Mouse (Mus musculus) small intestine, adult 2 months (tissue): ENCODE results near the gene Tcta. TPM values are rescaled to one million over a fixed set of nuclear protein-coding genes. Genes with fewer than 3 reads are reported as not detected.

Experiments
- H3K27ac ChIP-seq: fragments of 200-500 bp; 2 replicates; pipeline ENCODE4 v1.5.1; 2012; ENCODE audit warnings: low read depth, low read length, control low read depth, inconsistent platforms; ENCODE audit not compliant: insufficient read depth
- H3K27me3 ChIP-seq: fragments of 200-500 bp; 2 replicates; pipeline ENCODE4 v1.6.1; 2012; ENCODE audit warnings: mild to moderate bottlenecking, moderate library complexity, low read length, inconsistent platforms; ENCODE audit not compliant: control insufficient read depth, insufficient read depth
- H3K36me3 ChIP-seq: fragments of 200-500 bp; 2 replicates; pipeline ENCODE4 v1.6.1; 2012; ENCODE audit warnings: mild to moderate bottlenecking, low read length, control low read depth, inconsistent platforms; ENCODE audit not compliant: control insufficient read depth, insufficient read depth
- H3K4me1 ChIP-seq: fragments of 200-500 bp; 2 replicates; pipeline ENCODE4 v1.6.1; 2012; ENCODE audit warnings: low read length, inconsistent platforms, mixed read lengths; ENCODE audit not compliant: control insufficient read depth, insufficient read depth, insufficient read length
- H3K4me3 ChIP-seq: fragments of 200-500 bp; 2 replicates; pipeline ENCODE4 v1.5.1; 2012; ENCODE audit warnings: low read depth, mild to moderate bottlenecking, control low read depth, inconsistent platforms, low read length, moderate library complexity
- CTCF ChIP-seq: fragments of 200-500 bp; IDR thresholded peaks from 2 replicates; pipeline ENCODE4 v1.5.1; 2012; ENCODE audit warnings: low read depth, mild to moderate bottlenecking, control low read depth, inconsistent platforms, low read length, moderate library complexity, mixed read lengths; ENCODE audit not compliant: insufficient replicate concordance, insufficient read length; ENCODE audit errors: extremely low read depth
- POLR2A ChIP-seq: fragments of 200-500 bp; IDR thresholded peaks from 2 replicates; pipeline ENCODE4 v1.6.1; 2012; ENCODE audit warnings: low read depth, mild to moderate bottlenecking, control low read depth, inconsistent platforms, low read length, moderate library complexity
- WGBS: fragments of 180-500 bp; shearing (Covaris S2); methylation state at CpG from one replicate; pipeline ENCODE4 v1.1.7; 2018; 5-methylcytosine and 5-hydroxymethylcytosine counted together
- polyA plus RNA-seq: library from polyadenylated mRNA; depleted of rRNA; stranded (reverse); fragments of >200 nt; gene quantifications from 2 replicates; pipeline ENCODE4 v1.2.3, GENCODE M21; 2012; rRNA removed

The Tcta gene
- polyA plus RNA-seq, 1 experiment: 36.7 TPM

GRCm38 (mm10) chr9:108260526-108260925 lies 45.4 kb downstream of the Tcta start:
- H3K27me3 ChIP-seq: no peaks in the 10 kb centered on the region
- H3K36me3 ChIP-seq: no peaks in the 10 kb centered on the region; the same call in 1 of the 2 replicates
- peaks cover 18% of the 10 kb centered on the region; the same call in 1 of the 2 replicates for H3K4me1 ChIP-seq
- WGBS: 62% methylated on average over 4 of the region's 4 CpGs
- H3K4me3 ChIP-seq: no peak overlapping the region
- TF ChIP-seq CTCF (no peak), POLR2A (no peak)
- H3K27ac ChIP-seq: no peak overlapping the region

Other genes starting within 250 kb of the Tcta start
- gene Mst1, start 225.7 kb downstream of the Tcta start, polyA plus RNA-seq: 0.18 and 0.35 TPM in 2 replicates
- gene Rnf123, start 222.8 kb downstream of the Tcta start, polyA plus RNA-seq: 48.3 and 86.7 TPM in 2 replicates
- gene Apeh, start 211.6 kb downstream of the Tcta start, polyA plus RNA-seq: 127 and 189 TPM in 2 replicates
- gene Bsn, start 115.8 kb downstream of the Tcta start, polyA plus RNA-seq: 0.94 and 1.4 TPM in 2 replicates
- 31.2 and 52.1 TPM in 2 replicates for gene Dag1, start 42.2 kb downstream of the Tcta start, polyA plus RNA-seq
- 2.9 and 3.9 TPM in 2 replicates for gene Nicn1, start 15.7 kb downstream of the Tcta start, polyA plus RNA-seq
- 1.4 and 1.9 TPM in 2 replicates for gene Amt, start 9.3 kb downstream of the Tcta start, polyA plus RNA-seq
- gene Rhoa, start within 50 bp of the Tcta start, polyA plus RNA-seq: 30.5 and 70.2 TPM in 2 replicates
- 1,021 and 1,249 TPM in 2 replicates for gene Gpx1, start 32.7 kb upstream of the Tcta start, polyA plus RNA-seq
- 26.6 and 66.3 TPM in 2 replicates for gene Usp4, start 41.7 kb upstream of the Tcta start, polyA plus RNA-seq
- 0.23 TPM in 1 of 2 replicates, not detected in the other for gene 1700102P08Rik, start 86.6 kb upstream of the Tcta start, polyA plus RNA-seq
- gene Ccdc36, start 122.3 kb upstream of the Tcta start, polyA plus RNA-seq: not detected in 2 replicates
- not detected in 2 replicates for gene BC048562, start 130.3 kb upstream of the Tcta start, polyA plus RNA-seq
- gene Ccdc71, start 154.4 kb upstream of the Tcta start, polyA plus RNA-seq: 11.8 and 20.1 TPM in 2 replicates
- gene Klhdc8b, start 155.4 kb upstream of the Tcta start, polyA plus RNA-seq: 13.4 and 19.7 TPM in 2 replicates
- 22.3 and 23.3 TPM in 2 replicates for gene Lamb2, start 173.6 kb upstream of the Tcta start, polyA plus RNA-seq
- 48.5 and 84.5 TPM in 2 replicates for gene Usp19, start 184.4 kb upstream of the Tcta start, polyA plus RNA-seq
- gene Qars, start 201.5 kb upstream of the Tcta start, polyA plus RNA-seq: 110 and 340 TPM in 2 replicates
- 38.4 and 76.2 TPM in 2 replicates for gene Qrich1, start 210.6 kb upstream of the Tcta start, polyA plus RNA-seq